Mouse (Mus musculus) stomach, embryonic 14.5 days (tissue): ENCODE results near the gene Fam160a1. TPM values are rescaled to one million over a fixed set of nuclear protein-coding genes. Genes with fewer than 3 reads are reported as not detected.

Experiments
- ATAC-seq: fragments of 200-750 bp; cut with Nextera tagmentation; 2 replicates; pipeline ENCODE4 v1.8.0; 2017; ENCODE audit warnings: low read depth, moderate TSS enrichment; ENCODE audit not compliant: insufficient number of reproducible peaks, insufficient read depth, low FRiP score
- H3K27ac ChIP-seq: fragments of 300-500 bp; sonication (generic); 2 replicates; pipeline ENCODE4 v1.5.1; 2014; ENCODE audit warnings: mild to moderate bottlenecking, low read length, moderate library complexity, mixed read lengths
- H3K27me3 ChIP-seq: fragments of 300-500 bp; sonication (generic); 2 replicates; pipeline ENCODE4 v1.6.1; 2014; ENCODE audit warnings: low read length, control low read depth, mixed read lengths; ENCODE audit not compliant: control insufficient read depth, insufficient read depth
- H3K36me3 ChIP-seq: fragments of 300-500 bp; sonication (generic); 2 replicates; pipeline ENCODE4 v1.6.1; 2014; ENCODE audit warnings: mild to moderate bottlenecking, control low read depth, low read length, moderate library complexity, mixed read lengths; ENCODE audit not compliant: control insufficient read depth, insufficient read depth
- H3K4me1 ChIP-seq: fragments of 300-500 bp; sonication (generic); 2 replicates; pipeline ENCODE4 v1.6.1; 2014; ENCODE audit warnings: low read length, control low read depth, mixed read lengths; ENCODE audit not compliant: control insufficient read depth, insufficient read depth
- H3K4me2 ChIP-seq: fragments of 300-500 bp; sonication (generic); replicated peaks from 2 replicates; pipeline ENCODE4 v1.6.1; 2014; ENCODE audit warnings: low read depth, low read length, control low read depth
- H3K4me3 ChIP-seq: fragments of 300-500 bp; sonication (generic); 2 replicates; pipeline ENCODE4 v1.5.1; 2014; ENCODE audit warnings: low read depth, low read length, control low read depth
- H3K9ac ChIP-seq: fragments of 300-500 bp; sonication (generic); replicated peaks from 2 replicates; pipeline ENCODE4 v1.6.1; 2014; ENCODE audit warnings: low read depth, mild to moderate bottlenecking, control low read depth, low read length, moderate library complexity, mixed read lengths
- H3K9me3 ChIP-seq: fragments of 300-500 bp; sonication (generic); 2 replicates; pipeline ENCODE4 v1.6.1; 2016; ENCODE audit warnings: low read depth, low read length, control low read depth; ENCODE audit not compliant: control insufficient read depth
- WGBS: fragments of 180-500 bp; shearing (Covaris S2); extraction: QIAGEN DNeasy Blood & Tissue Kit; methylation state at CpG from one replicate; pipeline ENCODE4 v1.1.7; 2014; 5-methylcytosine and 5-hydroxymethylcytosine counted together
- polyA plus RNA-seq: library from polyadenylated mRNA; unstranded; fragments of >200 nt; fragmentation: Nextera tagmentation; extraction: Ambion mirVana; gene quantifications from 2 replicates; pipeline ENCODE4 v1.2.1, GENCODE M21; 2014

The Fam160a1 gene
- polyA plus RNA-seq, 1 experiment from 2014 or later, result 3.8 TPM

- Histone ChIP-seq H3K9me3 (no peaks in the 10 kb centered on the region), H3K27me3 (no peaks in the 10 kb centered on the region), H3K4me3 (no peak overlapping the region), H3K4me1 (0 out of 2 replicates have a peak, but pooled peaks cover 8% of the 10 kb centered on the region), H3K9ac (no peak overlapping the region), H3K4me2 (no peak overlapping the region), H3K27ac (peak overlapping the region; percentile 59; the same call in 1 of the 2 replicates), H3K36me3 (no peaks in the 10 kb centered on the region)
- no peak for ATAC-seq
- WGBS, result 22% methylated on average over 2 of the region's 2 CpGs
Measured at GRCm38 (mm10) chr3:85841454-85842176, 24.5 kb upstream of the Fam160a1 start.

DNA sequence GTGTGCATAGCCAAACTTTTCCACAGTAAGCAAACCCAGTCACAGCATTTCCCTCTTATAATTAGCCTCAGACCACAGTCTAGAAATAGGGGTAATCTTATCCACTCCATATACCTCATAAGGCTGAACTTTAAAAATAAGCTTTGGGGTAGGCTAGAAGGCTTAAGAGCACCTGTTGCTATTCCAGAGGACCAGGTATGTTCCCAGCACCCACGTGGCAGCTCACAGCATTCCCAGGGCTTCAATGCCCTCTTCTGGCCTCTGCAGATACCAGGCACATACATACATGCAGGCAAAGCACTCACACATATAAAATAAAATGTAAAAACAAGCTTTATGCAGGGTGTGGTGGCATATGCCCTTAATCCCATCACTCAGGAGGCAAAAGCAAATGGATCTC is 16.5 kb upstream of the Fam160a1 start:
- 78% methylated on average over 1 of the region's 1 CpGs for WGBS

GRCm38 (mm10) chr3:85832490-85833155 is 15.5 kb upstream of the Fam160a1 start:
- no peaks in the 10 kb centered on the region for H3K36me3 ChIP-seq
- no peaks in the 10 kb centered on the region for H3K9me3 ChIP-seq
- 65% methylated on average over 10 of the region's 10 CpGs for WGBS
- no peak overlapping the region for H3K9ac ChIP-seq
- no peak overlapping the region for H3K4me3 ChIP-seq
- no peaks in the 10 kb centered on the region for H3K27me3 ChIP-seq
- no peak overlapping the region for H3K4me2 ChIP-seq
- ATAC-seq, result no peak
- no peak overlapping the region for H3K27ac ChIP-seq
- H3K4me1 ChIP-seq, result no peaks in the 10 kb centered on the region

More for the DNA sequence above, 16.5 kb upstream of the Fam160a1 start:
- no peak overlapping the region for H3K4me2 ChIP-seq
- ATAC-seq, result no peak
- no peak overlapping the region for H3K4me3 ChIP-seq
- no peak overlapping the region for H3K27ac ChIP-seq
- H3K4me1 ChIP-seq, result no peaks in the 10 kb centered on the region
- H3K27me3 ChIP-seq, result no peaks in the 10 kb centered on the region
- H3K9ac ChIP-seq, result no peak overlapping the region
- H3K36me3 ChIP-seq, result no peaks in the 10 kb centered on the region
- H3K9me3 ChIP-seq, result no peaks in the 10 kb centered on the region

DNA sequence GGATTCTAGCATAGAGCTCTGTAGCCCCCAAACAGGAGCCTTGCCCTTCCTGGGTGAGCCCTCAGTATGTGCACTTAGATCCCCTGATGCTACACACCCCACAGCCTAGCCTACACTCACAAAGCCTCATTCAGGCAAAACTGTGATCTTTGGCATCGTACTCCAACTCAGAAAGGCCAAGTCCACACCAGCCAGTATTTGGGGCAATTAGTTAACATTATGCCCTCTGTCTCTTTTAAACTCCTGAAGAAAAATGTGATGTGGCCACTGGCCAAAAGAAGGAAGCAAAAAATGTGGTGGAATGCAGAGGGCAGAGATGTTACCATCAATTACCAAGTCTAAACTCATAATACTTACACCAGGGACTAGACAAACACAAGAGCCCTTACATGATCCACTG is 14.7 kb upstream of the Fam160a1 start:
- Histone ChIP-seq H3K4me1 (no peaks in the 10 kb centered on the region), H3K4me2 (no peak overlapping the region), H3K9me3 (no peaks in the 10 kb centered on the region), H3K27ac (no peak overlapping the region), H3K9ac (no peak overlapping the region), H3K27me3 (no peaks in the 10 kb centered on the region), H3K4me3 (no peak overlapping the region), H3K36me3 (no peaks in the 10 kb centered on the region)
- 52% methylated on average over 1 of the region's 1 CpGs for WGBS
- no peak for ATAC-seq

DNA sequence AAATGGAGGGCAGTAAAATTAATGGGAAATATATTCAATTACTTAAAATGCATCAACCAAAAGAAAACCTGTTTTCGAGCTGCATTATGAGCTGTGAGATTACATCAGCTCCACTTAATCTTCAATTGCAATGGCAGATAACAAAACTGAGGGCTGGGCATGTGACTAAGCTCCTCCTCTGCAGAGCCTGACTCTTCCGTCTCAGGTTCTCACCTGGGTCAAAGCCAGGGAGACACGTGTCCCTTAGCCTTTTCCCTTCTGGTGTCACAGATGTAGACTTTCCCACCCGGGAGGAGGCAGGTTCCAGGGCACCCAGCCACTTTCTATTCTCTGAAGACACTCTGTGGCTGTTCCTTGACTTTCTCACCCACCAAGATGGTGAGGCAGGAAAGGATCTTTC is 12.0 kb upstream of the Fam160a1 start:
- Histone ChIP-seq H3K9me3 (no peaks in the 10 kb centered on the region), H3K36me3 (no peaks in the 10 kb centered on the region), H3K4me3 (no peak overlapping the region), H3K9ac (no peak overlapping the region), H3K27ac (no peak overlapping the region), H3K4me1 (no peaks in the 10 kb centered on the region), H3K27me3 (no peaks in the 10 kb centered on the region), H3K4me2 (no peak overlapping the region)
- no peak for ATAC-seq
- 49% methylated on average over 4 of the region's 4 CpGs for WGBS

DNA sequence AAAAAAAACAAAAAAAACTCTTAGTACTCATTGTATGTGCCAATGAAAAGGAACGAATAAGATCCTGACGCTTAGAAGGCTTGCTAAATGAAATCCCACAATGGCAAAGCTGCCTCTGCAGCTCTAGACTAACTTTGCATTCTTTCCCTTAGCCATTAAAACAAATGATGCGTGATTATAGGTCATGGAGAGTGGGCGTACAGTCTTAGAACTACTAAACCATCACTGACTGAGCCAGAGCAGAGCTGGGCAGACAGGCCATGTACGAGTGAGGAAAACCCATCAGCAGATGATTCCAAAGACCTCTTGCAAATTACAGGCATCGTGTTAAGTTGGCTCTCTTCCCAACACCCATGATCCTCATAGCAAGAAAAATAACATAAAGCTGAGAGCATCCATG is 10.7 kb upstream of the Fam160a1 start:
- Histone ChIP-seq H3K9me3 (no peaks in the 10 kb centered on the region), H3K4me2 (no peak overlapping the region), H3K4me1 (no peaks in the 10 kb centered on the region), H3K4me3 (no peak overlapping the region), H3K27me3 (no peaks in the 10 kb centered on the region), H3K36me3 (no peaks in the 10 kb centered on the region), H3K27ac (no peak overlapping the region), H3K9ac (no peak overlapping the region)
- 80% methylated on average over 6 of the region's 6 CpGs for WGBS
- no peak for ATAC-seq

- H3K4me1 ChIP-seq, result no peaks in the 10 kb centered on the region
- ATAC-seq, result no peak
- H3K4me2 ChIP-seq, result no peak overlapping the region
- H3K27me3 ChIP-seq, result no peaks in the 10 kb centered on the region
- H3K9ac ChIP-seq, result no peak overlapping the region
- H3K27ac ChIP-seq, result no peak overlapping the region
- H3K9me3 ChIP-seq, result no peaks in the 10 kb centered on the region
- H3K36me3 ChIP-seq, result no peaks in the 10 kb centered on the region
- H3K4me3 ChIP-seq, result no peak overlapping the region
- 70% methylated on average over 4 of the region's 4 CpGs for WGBS
Measured at GRCm38 (mm10) chr3:85827283-85827682, 10.2 kb upstream of the Fam160a1 start.

DNA sequence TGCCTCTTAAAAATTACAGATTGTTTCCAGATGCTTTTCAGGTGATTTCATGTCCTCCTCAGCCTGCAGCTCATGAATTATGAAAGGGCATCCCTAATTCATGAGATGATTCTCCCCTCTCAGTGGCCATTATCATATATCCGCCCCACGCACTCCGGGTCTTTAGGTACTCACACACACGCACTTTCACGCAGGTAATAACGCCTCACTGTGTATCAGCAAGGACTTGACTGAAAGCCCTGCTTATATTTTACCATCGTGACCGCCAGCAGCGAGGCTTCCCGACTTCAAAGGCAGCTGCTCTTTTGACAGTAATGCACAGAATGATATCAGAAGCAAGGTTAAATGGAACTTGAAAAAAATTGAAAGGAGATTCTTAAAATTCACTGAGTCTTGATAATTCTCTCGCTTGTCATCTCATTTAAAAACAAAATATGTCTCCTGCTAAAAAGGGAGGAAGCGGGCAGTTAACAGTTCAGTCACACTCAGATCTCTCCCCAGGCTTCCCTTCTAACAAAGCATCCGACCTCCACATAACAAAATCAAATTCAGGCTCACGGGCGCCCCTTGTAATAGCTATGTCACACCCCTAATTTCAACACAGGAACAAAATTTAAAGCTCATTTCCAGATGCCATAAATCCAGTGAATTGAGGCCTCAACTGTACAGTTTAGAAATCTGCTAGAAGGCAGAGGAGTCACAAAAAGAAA is 3.9 kb upstream of the Fam160a1 start:
- H3K27ac ChIP-seq, result no peak overlapping the region
- H3K4me3 ChIP-seq, result no peak overlapping the region
- no peaks in the 10 kb centered on the region for H3K9me3 ChIP-seq
- no peaks in the 10 kb centered on the region for H3K36me3 ChIP-seq
- no peak overlapping the region for H3K9ac ChIP-seq
- 69% methylated on average over 15 of the region's 15 CpGs for WGBS
- ATAC-seq, result no peak
- H3K4me2 ChIP-seq, result no peak overlapping the region
- no peaks in the 10 kb centered on the region for H3K4me1 ChIP-seq
- H3K27me3 ChIP-seq, result no peaks in the 10 kb centered on the region
